Mouse (Mus musculus) embryonic fibroblast, embryonic 13.5 days (primary cell): ENCODE data around the gene Ero1lb.

Experiments used
- CTCF ChIP-seq: IDR thresholded peaks from 2 replicates; pipeline ENCODE4 v1.5.1; 2011; ENCODE audit warnings: mild to moderate bottlenecking, control low read depth, low read length, moderate library complexity, borderline replicate concordance; ENCODE audit not compliant: insufficient read depth
- POLR2A ChIP-seq: IDR thresholded peaks from 2 replicates; pipeline ENCODE4 v1.6.1; 2011; ENCODE audit warnings: low read depth, mild to moderate bottlenecking, control low read depth, low read length, moderate library complexity

- TF ChIP-seq CTCF (no peak), POLR2A (no peak)
Measured at GRCm38 (mm10) chr13:12569741-12570140, 4.1 kb downstream of the Ero1lb start.
